Mouse (Mus musculus) frontal cortex, postnatal 36 days (tissue): ENCODE measurements at regions not wholly inside any gene's neighbourhood (a gene's known extent, or its start where the extent isn't known, plus 50 kb on each side); places are given as distances from the start of the nearest gene placed in this dataset.

ENCODE experiments used
- DNase-seq, 2 experiments: peaks; one replicate each; pipeline ENCODE4 v3.0.0; 2022; ENCODE audit warnings: low spot score in 2 of 2

- no peak for DNase-seq
These were observed 75.7 kb downstream of the Ankrd16 start for GRCm38 (mm10) chr2:11853210-11853973.

DNA sequence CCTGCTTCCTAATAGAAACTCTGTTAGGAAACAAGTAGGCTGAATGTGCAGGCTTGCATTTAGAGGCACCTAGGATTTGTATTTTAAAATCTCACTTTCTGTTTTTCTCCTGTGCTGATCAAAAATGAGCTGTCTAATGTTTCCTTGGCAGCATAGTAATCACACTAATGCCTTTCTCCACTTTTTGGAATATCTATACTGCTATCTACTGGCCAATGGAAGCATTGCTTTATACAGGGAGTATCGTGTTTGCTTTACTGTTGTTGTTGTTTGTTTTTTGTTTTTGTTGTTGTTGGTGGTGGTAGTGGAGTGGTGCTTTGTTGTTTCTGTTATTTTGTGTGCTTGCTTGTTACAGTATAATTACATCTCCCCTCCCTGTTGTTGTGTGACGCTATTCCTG, 92.3 kb downstream of the Ankrd16 start:
- DNase-seq = no peak

- no peak for DNase-seq
These were observed 102.3 kb downstream of the Ankrd16 start for GRCm38 (mm10) chr2:11880005-11880404.

DNA sequence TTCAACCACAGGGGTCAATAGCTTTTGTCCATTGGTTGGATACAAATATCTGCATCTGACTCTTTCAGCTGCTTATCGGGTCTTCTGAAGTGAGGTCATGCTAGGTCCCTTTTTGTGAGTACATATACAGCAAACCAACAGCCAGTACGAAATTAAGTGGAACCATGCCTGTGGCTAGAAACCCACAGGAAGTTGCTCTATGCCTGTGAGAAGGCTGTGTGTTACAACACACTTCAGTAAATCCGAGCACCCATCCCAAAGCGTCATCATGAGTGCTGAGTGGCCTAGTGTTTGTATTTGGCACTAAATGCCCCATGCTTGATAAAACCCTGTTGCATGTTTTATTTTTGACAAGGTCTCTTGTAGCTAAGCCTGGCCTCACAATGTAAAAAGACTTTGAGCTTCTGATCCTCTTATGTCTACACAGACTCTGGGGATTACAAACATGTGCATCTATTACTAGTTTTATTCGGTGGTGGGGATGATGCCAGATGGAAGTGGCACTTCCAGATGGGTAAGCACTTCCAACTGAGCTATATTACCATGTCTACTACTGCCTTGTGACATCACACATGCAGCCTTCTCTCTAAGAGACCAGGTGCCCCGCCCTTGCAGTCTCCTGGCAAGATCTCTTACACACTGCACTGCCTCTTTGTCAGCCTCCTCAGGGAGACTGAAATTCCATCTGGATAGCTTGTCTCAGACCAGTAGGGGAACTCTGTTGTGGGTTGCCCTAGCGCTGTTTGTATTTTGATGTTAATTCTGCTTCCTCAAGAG, 117.3 kb downstream of the Ankrd16 start:
- DNase-seq = no peak

DNA sequence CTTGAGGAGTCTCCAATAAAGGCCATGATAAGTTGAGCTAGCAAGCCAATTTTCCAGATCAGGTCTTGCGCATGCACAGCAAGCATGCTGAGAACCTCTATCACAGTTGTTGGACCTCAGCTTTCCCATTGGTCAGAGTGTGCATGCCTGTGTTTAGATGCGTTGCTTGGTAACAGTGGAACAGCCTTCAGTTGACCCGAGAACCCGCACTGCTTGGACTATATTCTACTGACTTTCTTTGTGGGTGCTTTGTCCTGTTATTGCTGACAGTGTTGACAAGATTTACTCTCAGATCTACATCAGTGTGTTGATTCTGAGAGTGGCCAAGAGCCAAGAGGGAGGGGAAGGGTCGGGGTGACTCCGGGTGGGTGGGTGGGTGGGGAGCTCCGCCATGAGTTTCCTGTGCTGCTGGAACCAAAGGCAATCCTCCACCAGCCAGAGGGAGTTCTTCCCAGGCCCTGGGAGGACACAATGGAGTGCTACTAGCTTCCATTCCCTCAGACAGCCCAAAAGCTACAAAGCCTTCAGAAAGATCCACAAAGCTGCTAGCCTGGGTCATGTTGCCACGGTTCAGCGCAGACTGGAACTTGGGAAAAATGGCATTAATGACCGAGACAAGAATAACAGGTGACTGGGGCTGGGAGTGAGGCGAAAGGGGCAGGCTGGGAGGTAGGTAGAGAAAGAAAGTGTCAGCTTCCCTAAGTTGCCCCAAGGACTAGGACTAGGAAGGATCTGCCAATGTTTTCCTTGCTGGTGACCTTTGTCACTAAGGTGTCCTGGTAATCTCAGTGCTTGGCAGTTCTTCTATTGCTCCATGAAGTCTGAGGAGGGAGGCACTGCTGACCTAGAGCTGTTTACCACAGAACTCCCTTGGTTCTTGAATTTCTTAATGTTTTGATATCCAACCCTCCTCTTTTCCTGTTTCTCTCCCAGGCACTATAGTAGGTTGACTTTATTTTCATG, 122.3 kb downstream of the Ankrd16 start:
- no peak for DNase-seq

- DNase-seq = no peak
These were observed 137.1 kb downstream of the Ankrd16 start for GRCm38 (mm10) chr2:11914782-11915181.

GRCm38 (mm10) chr2:11917373-11917772, 139.7 kb downstream of the Ankrd16 start:
- no peak for DNase-seq

DNA sequence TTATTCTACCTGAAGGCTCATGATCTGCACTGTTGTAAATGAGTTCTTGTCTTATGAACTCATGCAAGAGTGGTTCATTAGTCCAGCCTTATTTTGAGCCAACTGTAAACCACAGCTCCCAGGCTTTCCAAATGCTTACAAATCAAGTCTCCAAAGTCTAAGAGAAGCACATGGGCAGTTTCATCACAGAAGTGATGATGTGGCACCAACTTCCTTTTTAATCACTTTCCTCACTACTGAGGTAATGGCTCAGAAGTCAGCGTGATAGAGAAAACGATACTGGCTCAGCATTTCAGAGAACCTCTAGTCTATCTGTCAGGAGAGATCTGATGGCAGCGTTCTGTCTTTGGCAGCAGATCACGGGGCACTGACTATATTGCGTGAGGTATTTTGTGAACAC, 140.4 kb downstream of the Ankrd16 start:
- DNase-seq = no peak

- DNase-seq = no peak
These were observed 183.1 kb downstream of the Ankrd16 start for GRCm38 (mm10) chr2:11960777-11961176.

- no peak for DNase-seq
These were observed 187.7 kb downstream of the Ankrd16 start for GRCm38 (mm10) chr2:11965374-11965773.

DNA sequence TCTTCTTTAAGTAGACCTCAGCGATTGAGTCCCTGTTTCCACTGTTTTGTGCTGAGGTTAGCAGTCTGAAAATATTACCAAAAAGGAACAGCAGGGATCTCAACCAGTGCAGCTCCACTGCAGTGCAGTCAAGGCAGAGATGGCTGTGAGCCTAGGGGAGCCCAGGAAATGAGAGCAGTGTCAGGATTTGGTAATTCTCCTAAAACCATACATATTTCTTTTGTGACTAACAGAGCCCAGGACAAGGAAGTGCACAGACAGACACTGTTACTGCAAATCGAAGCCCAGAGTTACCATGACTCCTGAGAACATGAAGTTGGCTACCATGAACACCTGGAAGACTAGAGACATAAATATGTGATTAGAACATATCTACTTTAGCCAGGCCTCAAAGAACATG, 189.3 kb downstream of the Ankrd16 start:
- DNase-seq = no peak

GRCm38 (mm10) chr2:11971972-11972371, 194.3 kb downstream of the Ankrd16 start:
- DNase-seq = no peak

- peak in 1 of 2 experiments; percentile 17 for DNase-seq
These were observed 224.5 kb downstream of the Ankrd16 start for GRCm38 (mm10) chr2:12001938-12002899.

DNA sequence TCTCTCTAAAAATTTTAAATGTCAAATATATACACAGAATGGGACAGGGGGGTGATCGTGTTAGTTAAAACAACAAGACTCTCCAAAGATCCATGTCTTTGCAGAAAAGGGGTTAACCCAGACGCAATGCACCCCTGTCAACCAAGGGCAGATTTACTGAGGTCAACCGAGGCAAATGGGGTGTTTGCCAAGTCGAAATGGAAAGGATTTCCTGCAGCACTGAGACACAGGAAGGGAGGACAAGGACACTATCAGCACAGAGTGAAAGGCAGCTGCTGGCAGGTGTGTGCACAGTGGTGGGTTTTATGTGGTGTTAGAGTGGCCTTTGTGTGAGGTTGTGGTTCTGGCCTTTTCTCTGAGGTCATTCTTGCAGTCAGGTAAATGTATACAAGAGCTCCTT, 226.7 kb downstream of the Ankrd16 start:
- no peak for DNase-seq

DNA sequence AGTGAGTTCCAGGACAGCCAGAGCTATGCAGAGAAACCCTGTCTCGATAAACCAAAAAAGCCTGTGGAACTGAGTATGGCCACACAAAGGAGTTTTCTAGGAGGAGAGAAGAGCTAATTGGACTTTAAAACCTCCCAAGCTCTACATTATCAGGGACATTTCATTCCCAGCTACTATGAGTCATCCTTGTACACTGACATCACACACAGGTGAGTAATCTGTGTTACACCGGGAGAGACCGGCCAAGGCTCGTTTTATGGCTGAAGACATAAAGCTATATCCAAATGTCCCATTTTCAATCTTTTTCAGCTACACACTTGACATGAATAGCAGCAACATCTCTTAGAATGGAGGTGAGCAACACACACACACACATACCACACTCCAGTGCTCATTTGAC, 229.5 kb downstream of the Ankrd16 start:
- no peak for DNase-seq

- DNase-seq = no peak
These were observed 233.8 kb downstream of the Ankrd16 start for GRCm38 (mm10) chr2:12011441-12011840.

DNA sequence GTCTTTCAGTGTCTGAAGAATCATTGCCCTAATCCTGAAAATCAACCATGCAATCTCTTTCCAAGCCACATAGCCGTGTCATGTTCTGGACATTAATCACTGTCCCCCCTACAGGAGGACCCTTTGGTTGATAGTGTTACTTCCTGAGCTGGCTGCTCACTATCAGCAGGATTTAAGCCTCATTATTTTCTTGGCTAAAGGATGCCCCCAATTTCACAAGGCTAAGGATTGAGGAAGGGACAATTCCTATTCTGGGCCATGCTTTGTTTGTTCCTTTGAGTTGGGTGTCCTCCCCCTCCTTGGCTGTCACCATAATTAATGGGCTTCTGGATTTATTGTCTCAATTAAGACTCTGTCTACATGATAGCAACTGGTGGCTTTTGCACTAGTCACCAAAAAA, 241.9 kb downstream of the Ankrd16 start:
- DNase-seq = no peak

DNA sequence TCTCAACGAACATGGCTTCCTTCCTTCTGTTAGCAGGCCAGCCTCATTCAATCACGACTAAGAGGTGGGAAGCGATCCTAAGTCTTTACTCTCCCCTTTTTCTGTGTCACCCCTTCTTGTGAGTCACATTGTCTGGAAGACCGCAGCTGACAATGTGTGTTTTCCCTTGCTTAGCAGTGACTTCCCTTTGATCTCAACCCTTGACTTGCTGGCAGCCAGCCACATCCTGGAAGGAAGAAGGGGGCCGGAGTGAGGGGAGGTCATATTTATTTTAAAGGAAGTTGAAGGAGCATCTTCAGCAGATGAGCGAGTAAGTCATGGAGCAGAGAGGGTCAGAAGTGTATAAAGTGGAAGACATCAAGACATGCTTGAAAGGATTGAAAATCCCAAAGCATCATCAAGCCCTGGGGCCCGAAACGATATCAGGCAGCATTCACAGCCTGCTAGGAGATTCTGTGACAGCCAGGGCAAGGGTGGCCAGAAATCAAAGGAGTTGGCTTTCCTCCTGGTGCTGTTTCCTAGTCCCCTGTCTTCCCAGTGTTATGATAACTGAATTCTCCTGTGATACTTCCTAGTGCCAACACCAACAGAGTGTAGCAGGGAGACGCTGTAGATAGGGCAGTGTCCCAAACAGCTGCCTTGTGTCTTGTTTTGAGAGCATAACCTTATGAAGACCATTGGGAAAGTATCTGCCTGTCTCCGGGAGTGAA, 245.9 kb downstream of the Ankrd16 start:
- DNase-seq = no peak

GRCm38 (mm10) chr2:12026220-12026619, 248.5 kb downstream of the Ankrd16 start:
- DNase-seq = no peak
